Mouse (Mus musculus) erythroblast, embryonic 14.5 days (primary cell): ENCODE data around the gene Pfdn2. TPM values are rescaled to one million over a fixed set of nuclear protein-coding genes. Genes with fewer than 3 reads are reported as not detected.
A peak's percentile ranks its signal among the peaks of the same experiment; 100 is the strongest.

Experiments used
- H3K27me3 ChIP-seq: 2 replicates; pipeline ENCODE4 v1.6.1; 2012; ENCODE audit warnings: inconsistent platforms; ENCODE audit not compliant: control insufficient read depth
- H3K36me3 ChIP-seq: 2 replicates; pipeline ENCODE4 v1.6.1; 2012; ENCODE audit warnings: mild to moderate bottlenecking, inconsistent platforms; ENCODE audit not compliant: control insufficient read depth
- H3K4me1 ChIP-seq: 2 replicates; pipeline ENCODE4 v1.6.1; 2012; ENCODE audit warnings: inconsistent platforms; ENCODE audit not compliant: control insufficient read depth
- H3K4me3 ChIP-seq: replicated peaks from 2 replicates; pipeline ENCODE3; 2012; ENCODE audit warnings: moderate library complexity, mild to moderate bottlenecking, inconsistent platforms
- H3K9me3 ChIP-seq: 2 replicates; pipeline ENCODE4 v1.6.1; 2012; ENCODE audit warnings: low read length, inconsistent platforms, mixed read lengths; ENCODE audit not compliant: control insufficient read depth
- GATA1 ChIP-seq: IDR thresholded peaks from 2 replicates; pipeline ENCODE4 v1.6.1; 2012; ENCODE audit warnings: low read length, inconsistent platforms, mixed read lengths
- TAL1 ChIP-seq: IDR thresholded peaks from 3 replicates; pipeline ENCODE4 v1.6.1; 2012; ENCODE audit warnings: low read length, inconsistent platforms, mixed read lengths
- polyA plus RNA-seq: library from polyadenylated mRNA; stranded (reverse); fragments of >175 nt; gene quantifications from 2 replicates; pipeline ENCODE4 v1.2.3, GENCODE M21; 2012

Pfdn2 gene
- polyA plus RNA-seq, 1 experiment: 1.4 TPM

GRCm38 (mm10) chr1:171328244-171328643, 17.2 kb upstream of the Pfdn2 start:
- no peaks in the 10 kb centered on the region for H3K9me3 ChIP-seq
- TF ChIP-seq TAL1 (no peak), GATA1 (no peak)

DNA sequence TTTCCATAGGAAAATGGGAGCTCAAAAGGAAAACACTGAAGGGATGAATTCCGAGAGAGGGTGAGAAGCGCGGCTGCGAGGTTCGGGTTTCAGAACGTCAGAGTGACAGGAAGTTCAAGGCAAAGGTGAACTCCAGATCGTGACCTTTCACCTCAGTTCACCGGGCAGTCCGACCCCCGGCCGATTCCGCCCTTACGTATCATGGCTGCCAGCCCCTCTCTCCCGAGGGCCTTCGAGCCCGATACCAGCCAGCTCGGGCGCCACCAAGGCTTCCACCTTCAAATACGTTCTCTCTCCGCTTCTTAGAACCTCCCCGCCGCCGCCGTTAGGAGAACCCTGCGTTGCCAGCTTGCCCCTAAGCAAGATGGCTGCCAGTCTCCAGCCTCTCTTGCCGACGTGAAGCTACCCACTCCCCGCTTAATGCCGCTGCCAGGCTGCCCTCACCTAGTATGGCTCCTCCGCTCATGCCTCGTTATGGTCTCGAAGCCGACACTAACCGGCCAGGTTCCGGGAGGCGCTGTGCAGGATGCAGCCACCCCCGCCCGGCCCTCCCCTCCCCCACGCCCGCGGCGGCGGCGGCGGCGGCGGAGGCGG, 16.5 kb upstream of the Pfdn2 start, which contains the start of gene Dedd:
Gene Dedd (plus strand): TSS at position 307 of the 594 bp plus-strand sequence.
- no peaks in the 10 kb centered on the region for H3K9me3 ChIP-seq
- H3K4me1 ChIP-seq: peaks cover 52% of the 10 kb centered on the region

More at GRCm38 (mm10) chr1:171328244-171328643, 17.2 kb upstream of the Pfdn2 start:
- peaks cover 34% of the 10 kb centered on the region for H3K36me3 ChIP-seq
- H3K4me3 ChIP-seq: peak overlapping the region; percentile 99
- peaks cover 48% of the 10 kb centered on the region for H3K4me1 ChIP-seq
- no peaks in the 10 kb centered on the region for H3K27me3 ChIP-seq

GRCm38 (mm10) chr1:171329433-171330215, 15.8 kb upstream of the Pfdn2 start:
- Histone ChIP-seq H3K4me1 (peaks cover 52% of the 10 kb centered on the region), H3K27me3 (no peaks in the 10 kb centered on the region), H3K36me3 (peaks cover 41% of the 10 kb centered on the region), H3K9me3 (no peaks in the 10 kb centered on the region), H3K4me3 (peak overlapping the region; percentile 99)
- no peak for TF ChIP-seq TAL1
- no peak for TF ChIP-seq GATA1

More for the DNA sequence above, 16.5 kb upstream of the Pfdn2 start, which contains the start of gene Dedd:
- Histone ChIP-seq H3K27me3 (no peaks in the 10 kb centered on the region), H3K4me3 (peak within 1 kb of the TSS; percentile 99), H3K36me3 (peaks cover 38% of the 10 kb centered on the region)
- TF ChIP-seq GATA1: no peak

GRCm38 (mm10) chr1:171330216-171330560, 15.3 kb upstream of the Pfdn2 start:
- Histone ChIP-seq H3K4me3 (peak overlapping the region; percentile 99), H3K9me3 (no peaks in the 10 kb centered on the region), H3K36me3 (peaks cover 39% of the 10 kb centered on the region), H3K4me1 (peaks cover 52% of the 10 kb centered on the region), H3K27me3 (no peaks in the 10 kb centered on the region)
- TF ChIP-seq GATA1: no peak
- no peak for TF ChIP-seq TAL1

DNA sequence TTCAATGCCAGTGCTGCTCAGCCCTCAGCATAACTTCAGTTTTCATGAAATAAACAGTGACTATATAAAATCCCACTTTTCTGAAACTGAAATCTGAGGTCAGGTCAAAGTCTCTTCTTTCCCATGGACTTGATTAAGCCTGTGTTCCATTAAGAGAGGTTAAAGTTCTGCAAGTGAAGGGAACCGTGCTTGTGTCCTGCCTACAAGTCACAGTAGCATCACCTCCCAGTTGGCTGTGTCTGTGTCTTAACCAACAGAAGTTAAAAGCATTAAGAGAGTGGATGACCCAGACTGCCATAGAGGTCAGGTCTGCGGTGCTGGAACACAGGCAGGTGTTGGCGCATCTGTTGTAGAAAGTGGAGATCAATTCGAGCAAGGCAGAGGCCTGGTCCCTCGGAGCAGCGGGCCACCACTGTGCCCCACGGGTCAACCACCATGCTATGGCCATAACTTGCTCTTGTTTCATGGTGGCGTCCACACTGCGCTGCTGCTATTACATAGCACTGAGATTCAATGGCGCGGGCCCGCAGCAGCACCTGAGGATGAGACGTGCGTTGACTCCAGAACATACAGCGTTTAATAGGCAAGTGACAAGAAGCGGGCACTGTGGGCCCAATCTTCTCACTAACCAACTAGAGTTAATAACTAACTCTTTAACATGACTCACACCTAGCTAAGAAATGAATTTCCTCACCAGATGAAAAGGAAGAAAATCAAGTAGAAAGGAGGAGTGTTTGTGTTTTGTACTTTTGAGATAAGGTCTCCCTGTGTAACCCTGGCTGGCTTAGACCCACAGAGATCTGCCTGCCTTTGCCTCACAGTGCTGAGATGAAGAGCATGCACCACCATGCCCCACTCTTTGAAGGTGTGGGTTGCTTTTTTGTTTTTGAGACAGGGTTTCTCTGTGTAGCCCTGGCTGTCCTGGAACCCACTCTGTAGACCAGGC, 2.9 kb upstream of the Pfdn2 start:
- Histone ChIP-seq H3K4me3 (no peak overlapping the region), H3K36me3 (peaks cover 72% of the 10 kb centered on the region), H3K4me1 (peaks cover 43% of the 10 kb centered on the region), H3K9me3 (no peaks in the 10 kb centered on the region), H3K27me3 (no peaks in the 10 kb centered on the region)
- TF ChIP-seq TAL1: no peak
- no peak for TF ChIP-seq GATA1

GRCm38 (mm10) chr1:171343922-171344677, 1.4 kb upstream of the Pfdn2 start:
- Histone ChIP-seq H3K4me3 (peak overlapping the region; percentile 96), H3K36me3 (peaks cover 62% of the 10 kb centered on the region), H3K4me1 (peaks cover 53% of the 10 kb centered on the region), H3K27me3 (no peaks in the 10 kb centered on the region), H3K9me3 (no peaks in the 10 kb centered on the region)
- no peak for TF ChIP-seq TAL1
- TF ChIP-seq GATA1: no peak

GRCm38 (mm10) chr1:171344715-171345114, 755 bp upstream of the Pfdn2 start:
- peak overlapping the region; percentile 96 for H3K4me3 ChIP-seq
- no peak for TF ChIP-seq GATA1
- TF ChIP-seq TAL1: no peak
- no peaks in the 10 kb centered on the region for H3K9me3 ChIP-seq
- H3K27me3 ChIP-seq: no peaks in the 10 kb centered on the region
- peaks cover 54% of the 10 kb centered on the region for H3K4me1 ChIP-seq
- peaks cover 58% of the 10 kb centered on the region for H3K36me3 ChIP-seq

DNA sequence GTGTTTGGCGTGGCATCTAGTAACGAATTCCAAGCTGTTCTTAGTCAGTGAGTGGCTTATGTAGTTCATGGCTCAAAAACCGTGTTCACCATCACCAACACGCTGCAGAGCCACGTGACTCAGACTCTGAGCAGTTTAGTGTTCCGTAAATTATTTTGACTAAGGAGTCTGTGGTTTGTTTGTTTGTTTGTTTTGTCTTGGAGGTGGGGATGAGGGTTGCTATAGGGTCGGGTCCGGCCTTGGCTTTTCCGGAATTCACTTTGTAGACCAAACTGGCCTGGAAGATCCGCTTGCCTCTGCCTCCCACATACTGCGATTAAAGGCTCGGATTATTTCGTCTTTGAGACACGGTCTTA, 603 bp downstream of the Pfdn2 start:
- Histone ChIP-seq H3K36me3 (peaks cover 44% of the 10 kb centered on the region), H3K4me1 (peaks cover 59% of the 10 kb centered on the region), H3K9me3 (no peaks in the 10 kb centered on the region), H3K4me3 (peak overlapping the region; percentile 96), H3K27me3 (no peaks in the 10 kb centered on the region)
- no peak for TF ChIP-seq TAL1
- no peak for TF ChIP-seq GATA1
